15 mouse cellular contexts compared by ENCODE assay signal in genomic region chr2:34547516-34547915, GRCm38 (mm10).
"Had no signal": no experiment of that assay in that cellular context is flagged by ENCODE, and none has a peak within 500 bp of the region (broad histone marks: within the 10 kb centered on the region; RNA-seq: fewer than 3 reads in every experiment).

No protein-coding gene starts in this region.

- ATAC-seq: hindbrain, embryonic 16.5 days; inflammation-experienced regulatory T-cells, adult 6 months; intestine, embryonic 15.5 days; intestine, postnatal 0 days; liver, postnatal 0 days had no signal

- DNase-seq: heart, adult 18-20 months; heart, postnatal 10 days; heart, postnatal 4 days; kidney, adult 18-20 months; kidney, adult 8-10 months; kidney, postnatal 10 days; kidney, postnatal 25 days; kidney, postnatal 4 days; liver; liver, embryonic 13.5 days; liver, postnatal 0 days had no signal
